Mouse (Mus musculus): ENCODE data around the gene Eya3. TPM values are rescaled to one million over a fixed set of nuclear protein-coding genes. Genes with fewer than 3 reads are reported as not detected.
"Not testable (repeated sequence)": the region's sequence is repeated elsewhere in the genome, so short reads cannot be mapped to it uniquely, and the experiment has no call there.

The Eya3 gene
- total RNA-seq, 2 experiments from 2014 or later, result 22.1 to 23.8 TPM

DNA sequence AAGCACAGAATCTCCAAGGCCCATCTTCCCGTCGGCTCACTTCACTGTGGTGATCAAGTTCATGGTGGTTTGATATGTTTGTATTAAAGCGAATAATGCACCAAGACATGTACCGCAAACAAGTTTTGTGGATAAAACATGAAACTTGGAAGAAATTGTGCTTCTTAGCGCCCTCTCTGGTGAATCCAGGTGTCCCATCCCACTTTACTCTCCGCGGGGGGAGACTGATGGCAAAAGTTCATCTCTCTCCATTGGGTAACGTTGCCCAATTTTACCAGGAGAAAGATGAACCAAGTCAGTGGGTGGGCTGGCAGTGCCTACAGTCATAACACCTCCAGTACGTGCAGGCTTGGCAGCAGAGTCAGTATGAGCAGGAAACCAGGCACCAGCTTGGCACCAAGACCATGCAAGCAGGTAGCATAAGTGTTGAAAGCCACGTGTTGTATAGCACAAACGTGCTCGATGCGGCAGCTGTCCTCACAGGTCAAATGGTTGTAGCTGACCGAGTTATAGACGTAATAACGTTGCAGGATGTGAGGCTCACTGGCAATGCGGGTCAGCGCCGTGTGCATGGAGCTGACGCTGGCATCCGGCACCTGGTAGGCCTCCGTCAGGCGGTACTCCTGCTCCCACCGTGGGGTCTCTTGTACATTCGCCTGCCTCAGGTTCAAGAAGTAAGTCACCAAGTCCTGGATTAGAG is 94.4 kb downstream of the Eya3 start:
- intact Hi-C loops (cut with DNase I), result no loop called here

DNA sequence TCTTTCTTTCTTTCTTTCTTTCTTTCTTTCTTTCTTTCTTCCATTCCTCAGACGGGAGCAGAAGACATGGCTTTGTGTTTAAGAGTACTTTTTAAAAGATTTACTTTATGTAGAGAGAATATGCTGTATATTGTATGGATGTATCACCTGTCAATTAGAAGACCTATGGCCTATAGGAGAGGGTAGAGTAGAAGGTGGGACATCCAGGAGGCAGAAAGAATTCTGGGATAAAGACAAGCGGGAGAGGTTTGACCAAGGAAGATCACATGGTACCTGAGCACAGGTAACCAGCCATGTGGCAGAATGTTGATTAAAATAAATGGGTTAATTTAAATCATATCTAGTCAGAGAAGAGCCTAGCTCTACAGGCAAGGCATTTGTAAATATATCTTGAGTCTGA is 96.0 kb downstream of the Eya3 start:
- no peak for DNase-seq (ENCODE audit: extremely low spot score in 1 of 2, low spot score in 2 of 2)
- intact Hi-C loops (cut with DNase I), result no loop called here

More for the DNA sequence above, 94.4 kb downstream of the Eya3 start:
- DNase-seq (ENCODE audit: extremely low spot score in 1 of 2, low spot score in 2 of 2), result no peak

- intact Hi-C loops (cut with DNase I), result no loop called here
Observed at GRCm38 (mm10) chr4:132735389-132735788, 96.6 kb downstream of the Eya3 start.

GRCm38 (mm10) chr4:132735894-132736293 is 97.1 kb downstream of the Eya3 start:
- DNase-seq (ENCODE audit: extremely low spot score in 1 of 2, low spot score in 2 of 2), result no peak
- intact Hi-C loops (cut with DNase I), result no loop called here

More at GRCm38 (mm10) chr4:132735389-132735788, 96.6 kb downstream of the Eya3 start:
- no peak for DNase-seq (ENCODE audit: extremely low spot score in 1 of 2, low spot score in 2 of 2)

- DNase-seq (ENCODE audit: extremely low spot score in 1 of 2, low spot score in 2 of 2); intact Hi-C loops (cut with DNase I): not testable (repeated sequence)
Observed at GRCm38 (mm10) chr4:132737154-132737553, 98.4 kb downstream of the Eya3 start.

- no peak for DNase-seq (ENCODE audit: extremely low spot score in 1 of 2, low spot score in 2 of 2)
- intact Hi-C loops (cut with DNase I), result no loop called here
Observed at GRCm38 (mm10) chr4:132741491-132741890, 102.7 kb downstream of the Eya3 start.

DNA sequence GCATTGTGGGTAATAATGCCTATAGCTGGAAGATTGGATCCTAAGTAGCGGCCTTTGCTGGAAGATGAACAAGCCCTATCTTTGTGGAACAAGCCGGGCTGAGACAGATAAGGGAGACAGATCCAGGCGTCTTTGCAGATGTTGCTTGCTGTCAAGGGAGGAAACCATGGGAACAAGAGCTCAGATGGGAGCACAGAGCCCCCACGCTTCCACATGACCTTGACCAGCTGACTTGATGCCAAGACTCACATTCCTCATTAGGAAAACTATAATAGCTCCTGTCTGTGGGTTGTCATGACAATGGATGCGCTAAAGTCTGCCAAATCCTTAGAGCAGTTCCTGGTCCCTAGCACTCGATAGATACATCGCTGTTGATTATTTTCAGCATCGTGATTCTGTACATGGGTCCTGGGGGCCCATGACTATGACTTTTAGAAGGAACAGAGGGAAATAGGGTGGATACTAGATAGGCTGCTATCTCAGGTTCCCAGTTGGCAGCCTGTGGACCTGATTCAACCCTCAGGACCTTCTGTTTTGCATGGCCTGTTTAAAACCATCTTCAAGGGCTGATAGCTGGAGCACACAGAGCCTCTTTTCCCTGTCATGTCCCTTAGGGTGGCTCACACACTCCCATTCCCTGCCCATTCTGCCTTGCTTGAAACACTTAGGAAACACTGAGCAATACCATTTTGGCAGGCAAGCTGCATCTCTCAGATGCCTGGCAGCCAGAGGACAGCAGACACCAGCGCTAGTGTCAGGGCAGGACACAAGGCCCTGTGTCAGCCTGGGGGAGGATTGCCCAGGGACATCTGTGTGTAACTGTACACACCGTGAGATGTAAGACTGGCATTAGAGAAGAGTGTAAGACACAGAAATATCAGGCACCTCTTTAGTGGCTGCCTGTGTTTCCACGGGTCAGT is 105.5 kb downstream of the Eya3 start:
- intact Hi-C loops (cut with DNase I), result no loop called here
- DNase-seq (ENCODE audit: extremely low spot score in 1 of 2, low spot score in 2 of 2), result peak in 1 of 2 experiments; percentile 71

DNA sequence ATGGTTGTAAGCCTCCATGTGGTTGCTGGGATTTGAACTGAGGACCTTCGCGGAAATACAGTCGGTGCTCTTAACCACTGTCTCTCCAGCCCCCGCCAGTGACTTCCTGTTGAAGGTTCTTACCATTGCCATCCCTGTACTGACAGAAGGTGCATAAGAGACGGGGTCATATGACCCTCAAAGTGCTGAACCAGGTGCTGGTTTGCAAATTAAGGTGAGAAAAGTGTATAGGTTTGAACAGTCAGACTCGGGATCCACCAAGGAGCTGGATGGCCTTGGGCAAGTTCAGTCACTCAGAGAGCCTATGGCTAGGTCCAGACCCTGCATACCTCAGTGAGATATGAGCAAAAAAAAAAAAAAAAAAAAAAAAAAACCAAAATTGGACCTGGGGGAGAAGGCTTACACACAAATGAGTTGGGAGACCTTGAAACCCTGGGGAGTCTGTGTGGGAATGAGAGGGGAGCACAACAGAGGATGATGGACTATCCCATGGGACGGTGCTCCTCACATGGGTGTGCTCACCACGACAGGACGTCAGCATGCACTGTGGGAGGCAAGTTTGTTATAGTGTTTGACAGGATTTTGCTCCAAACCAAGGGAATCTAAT is 108.2 kb downstream of the Eya3 start:
- no peak for DNase-seq (ENCODE audit: extremely low spot score in 1 of 2, low spot score in 2 of 2)
- intact Hi-C loops (cut with DNase I), result no loop called here

DNA sequence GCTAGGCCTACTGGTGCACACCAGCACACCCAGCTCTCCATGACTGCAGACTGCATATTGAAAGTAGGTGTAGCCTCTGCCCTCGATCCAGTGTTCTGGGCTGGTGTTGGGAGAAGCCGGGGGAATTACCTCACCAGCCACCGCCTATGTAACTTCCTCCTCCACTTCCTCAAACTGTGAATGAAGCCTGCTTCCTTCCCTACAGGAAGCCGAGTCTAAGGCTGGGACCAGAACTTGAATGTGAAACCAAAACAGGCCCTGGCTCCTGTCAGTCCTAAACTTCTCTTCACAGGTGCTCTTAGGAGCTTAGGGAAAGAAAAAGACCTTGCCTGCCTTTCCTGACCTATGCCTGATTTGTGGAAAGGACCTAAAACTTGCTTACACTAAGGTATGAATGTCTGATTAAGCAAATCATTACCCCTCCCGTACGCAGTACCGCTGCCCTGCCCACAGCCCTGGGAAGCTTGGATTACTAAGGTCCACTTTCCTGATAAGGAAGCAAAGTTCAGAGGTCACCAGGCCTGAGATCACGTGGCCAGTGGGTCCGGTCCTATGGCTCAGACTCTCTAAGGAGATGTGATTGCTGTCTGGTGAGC is 109.0 kb downstream of the Eya3 start:
- peak in 1 of 2 experiments; percentile 58 for DNase-seq (ENCODE audit: extremely low spot score in 1 of 2, low spot score in 2 of 2)
- intact Hi-C loops (cut with DNase I), result no loop called here

GRCm38 (mm10) chr4:132748778-132749177 is 110.0 kb downstream of the Eya3 start:
- DNase-seq (ENCODE audit: extremely low spot score in 1 of 2, low spot score in 2 of 2), result no peak
- intact Hi-C loops (cut with DNase I), result no loop called here

- DNase-seq (ENCODE audit: extremely low spot score in 1 of 2, low spot score in 2 of 2), result no peak
- intact Hi-C loops (cut with DNase I), result no loop called here
Observed at GRCm38 (mm10) chr4:132749258-132749982, 110.6 kb downstream of the Eya3 start.

- intact Hi-C loops (cut with DNase I), result no loop called here
- no peak for DNase-seq (ENCODE audit: extremely low spot score in 1 of 2, low spot score in 2 of 2)
Observed at GRCm38 (mm10) chr4:132752992-132753391, 114.2 kb downstream of the Eya3 start.

DNA sequence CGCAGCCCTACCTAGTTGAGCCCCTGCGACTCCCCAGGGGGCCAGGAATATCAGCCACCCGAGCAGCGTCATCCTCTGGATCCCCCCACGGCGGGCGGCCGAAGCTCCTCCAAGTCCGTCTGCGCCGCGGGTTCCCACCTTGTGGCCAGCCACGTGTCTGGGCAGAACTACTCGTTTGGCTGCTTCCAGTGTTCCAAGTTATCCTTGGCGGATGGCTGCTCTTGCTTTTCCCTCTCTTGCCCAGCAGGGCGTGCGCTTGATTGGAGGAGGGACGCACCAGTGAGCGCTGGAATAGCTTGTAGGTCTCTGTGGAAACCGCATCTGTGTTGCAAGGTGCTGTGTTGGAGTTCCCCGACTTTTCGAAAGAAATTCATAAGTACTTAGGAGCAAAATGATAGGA is 118.2 kb downstream of the Eya3 start, which contains the start of gene Smpdl3b:
TSS of gene Smpdl3b (minus strand) at position 279 of the 400 bp plus-strand sequence.
- intact Hi-C loops (cut with DNase I), result no loop called here
- peak; percentile 71 to 85 for DNase-seq (ENCODE audit: extremely low spot score in 1 of 2, low spot score in 2 of 2)

- no peak for DNase-seq (ENCODE audit: extremely low spot score in 1 of 2, low spot score in 2 of 2)
- intact Hi-C loops (cut with DNase I), result no loop called here
Observed at GRCm38 (mm10) chr4:132757633-132758351, 119.0 kb downstream of the Eya3 start.

GRCm38 (mm10) chr4:132760296-132760695 is 121.5 kb downstream of the Eya3 start:
- no peak for DNase-seq (ENCODE audit: extremely low spot score in 1 of 2, low spot score in 2 of 2)
- intact Hi-C loops (cut with DNase I), result no loop called here

GRCm38 (mm10) chr4:132762602-132763001 is 123.8 kb downstream of the Eya3 start:
- no peak for DNase-seq (ENCODE audit: extremely low spot score in 1 of 2, low spot score in 2 of 2)
- intact Hi-C loops (cut with DNase I), result no loop called here

DNA sequence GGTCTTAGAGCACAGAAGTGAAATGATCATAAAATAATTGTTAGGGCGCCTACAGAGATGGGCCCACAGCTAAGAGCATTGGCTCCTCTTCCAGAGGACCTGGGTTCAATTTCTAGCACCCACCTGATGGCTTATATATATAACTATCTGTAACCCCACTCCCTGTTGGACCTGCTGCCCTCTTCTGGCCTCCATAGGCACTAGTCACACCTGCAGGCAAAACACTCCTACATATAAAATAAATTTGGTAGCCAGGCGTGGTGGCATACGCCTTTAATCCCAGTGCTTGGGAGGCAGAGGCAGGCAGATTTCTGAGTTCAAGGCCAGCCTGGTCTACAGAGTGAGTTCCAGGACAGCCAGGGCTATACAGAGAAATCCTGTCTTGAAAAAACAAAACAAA is 124.3 kb downstream of the Eya3 start:
- intact Hi-C loops (cut with DNase I); DNase-seq (ENCODE audit: extremely low spot score in 1 of 2, low spot score in 2 of 2): not testable (repeated sequence)
